ENCODE assay signal across 21 mouse cellular contexts in the genomic region with DNA sequence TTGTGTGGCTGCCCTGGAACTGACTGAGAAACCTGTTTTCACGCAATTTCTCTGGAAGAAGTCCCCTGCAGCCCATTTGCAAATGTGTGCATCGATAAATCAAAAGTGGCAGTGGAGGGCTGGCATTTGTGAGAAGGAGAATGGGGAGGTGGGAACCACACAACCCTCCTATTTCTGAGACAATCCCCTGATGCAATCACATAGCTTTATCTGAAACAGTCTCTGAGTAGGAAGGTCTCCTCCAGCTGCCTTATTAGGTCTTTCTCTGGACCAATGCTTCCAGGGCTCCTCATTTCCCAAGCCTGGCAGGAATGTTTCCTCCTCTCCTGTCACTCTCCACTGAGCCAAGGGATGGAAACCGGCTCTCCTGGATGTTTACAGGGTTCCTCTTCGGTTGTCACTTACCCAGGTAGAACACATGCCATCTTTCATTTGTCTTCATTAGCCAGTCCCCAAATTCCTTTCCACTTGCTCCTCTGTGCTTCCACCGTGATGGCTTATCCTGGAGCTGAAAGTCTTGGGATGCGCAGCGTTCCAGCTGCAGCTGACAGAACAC.
DNase-seq lines count a peak whose midpoint lies in the region; ATAC-seq and TF ChIP-seq lines count a peak whose summit lies in the region.
"Had no signal": no experiment of that assay in that cellular context is flagged by ENCODE, and none has a peak within 500 bp of the region (broad histone marks: within the 10 kb centered on the region; RNA-seq: fewer than 3 reads in every experiment).

No protein-coding gene starts in this region.

- 78% methylated on average over 7 of the region's 7 CpGs for WGBS in forebrain, embryonic 11.5 days
- WGBS in forebrain, embryonic 16.5 days, result 72% methylated on average over 7 of the region's 7 CpGs
- 61% methylated on average over 7 of the region's 7 CpGs for WGBS in hindbrain, embryonic 16.5 days
- 69% methylated on average over 7 of the region's 7 CpGs for WGBS in hindbrain, embryonic 12.5 days
- WGBS in kidney, postnatal 0 days, result 29% methylated on average over 7 of the region's 7 CpGs
- WGBS in stomach, embryonic 16.5 days, result 49% methylated on average over 7 of the region's 7 CpGs

- TF ChIP-seq CTCF in kidney, postnatal 0 days (IDR thresholded peaks at IDR 0.05; ENCODE audit: low read depth), result no peak

- peak; percentile 20 for DNase-seq in forebrain, embryonic 11.5 days (ENCODE audit: low spot score)
- peak; percentile 87 for DNase-seq in kidney, postnatal 0 days (ENCODE audit: low spot score)
- no peak for DNase-seq in kidney, adult 18-20 months
- DNase-seq: adrenal gland, adult 8-10 months; cerebellum, adult 8-10 months; heart, postnatal 10 days; liver, embryonic 13.5 days; lung, adult 2 months; lung, postnatal 14 days had no signal

- no peaks in the 10 kb centered on the region for H3K9me3 ChIP-seq in forebrain, embryonic 11.5 days (ENCODE audit: control insufficient read depth, low read length)
- H3K9me3 ChIP-seq in forebrain, embryonic 16.5 days (ENCODE audit: control insufficient read depth, low read length), result no peaks in the 10 kb centered on the region
- no peaks in the 10 kb centered on the region for H3K9me3 ChIP-seq in hindbrain, embryonic 16.5 days (ENCODE audit: control insufficient read depth, low read length)
- H3K9me3 ChIP-seq in hindbrain, embryonic 12.5 days (replicated peaks), result no peaks in the 10 kb centered on the region
- H3K9me3 ChIP-seq in kidney, postnatal 0 days (replicated peaks; ENCODE audit: low read length), result no peaks in the 10 kb centered on the region
- no peaks in the 10 kb centered on the region for H3K9me3 ChIP-seq in stomach, embryonic 16.5 days (replicated peaks; ENCODE audit: control insufficient read depth, low read length)
- H3K9me3 ChIP-seq: forebrain, embryonic 12.5 days; heart, embryonic 12.5 days; liver, embryonic 13.5 days had no signal

- ATAC-seq in forebrain, embryonic 11.5 days (replicated peaks; ENCODE audit: low FRiP score), result no peak
- no peak for ATAC-seq in forebrain, embryonic 16.5 days
- ATAC-seq in hindbrain, embryonic 16.5 days, result peak; percentile 30; the same call in 1 of the 2 replicates
- ATAC-seq in hindbrain, embryonic 12.5 days (ENCODE audit: low FRiP score), result no peak
- peak; percentile 73 for ATAC-seq in kidney, postnatal 0 days (replicated peaks; ENCODE audit: low FRiP score, low read depth)
- no peak for ATAC-seq in stomach, embryonic 16.5 days (ENCODE audit: insufficient read depth, low FRiP score)
- ATAC-seq in granulocyte monocyte progenitor cell, adult 5-6 weeks (replicated peaks; ENCODE audit: poor library complexity, severe bottlenecking), result no peak
- ATAC-seq: activated CD4-positive, CD25-positive, alpha-beta regulatory T cell, adult 4 months; inflammation-experienced regulatory T-cells, adult 6 months had no signal

- H3K9ac ChIP-seq in forebrain, embryonic 11.5 days (ENCODE audit: low read length), result no peak overlapping the region
- no peak overlapping the region for H3K9ac ChIP-seq in forebrain, embryonic 16.5 days (replicated peaks; ENCODE audit: low read depth, low read length)
- no peak overlapping the region for H3K9ac ChIP-seq in hindbrain, embryonic 16.5 days (ENCODE audit: low read depth, low read length)
- no peak overlapping the region for H3K9ac ChIP-seq in hindbrain, embryonic 12.5 days
- H3K9ac ChIP-seq in kidney, postnatal 0 days (ENCODE audit: low read depth, low read length), result no peak overlapping the region
- H3K9ac ChIP-seq in stomach, embryonic 16.5 days (ENCODE audit: low read length), result no peak overlapping the region
- H3K9ac ChIP-seq: forebrain, embryonic 12.5 days; heart, embryonic 12.5 days; liver, embryonic 13.5 days had no signal

- no peaks in the 10 kb centered on the region for H3K36me3 ChIP-seq in forebrain, embryonic 11.5 days (ENCODE audit: control insufficient read depth, insufficient read depth, low read length)
- no peaks in the 10 kb centered on the region for H3K36me3 ChIP-seq in forebrain, embryonic 16.5 days (ENCODE audit: control insufficient read depth, insufficient read depth)
- no peaks in the 10 kb centered on the region for H3K36me3 ChIP-seq in hindbrain, embryonic 16.5 days (ENCODE audit: control insufficient read depth, insufficient read depth, low read length)
- H3K36me3 ChIP-seq in hindbrain, embryonic 12.5 days, result no peaks in the 10 kb centered on the region
- no peaks in the 10 kb centered on the region for H3K36me3 ChIP-seq in kidney, postnatal 0 days (ENCODE audit: insufficient read depth, low read length)
- no peaks in the 10 kb centered on the region for H3K36me3 ChIP-seq in stomach, embryonic 16.5 days (ENCODE audit: control insufficient read depth, insufficient read depth, low read length)
- H3K36me3 ChIP-seq: forebrain, embryonic 12.5 days; G1E; heart, embryonic 12.5 days; liver, embryonic 13.5 days had no signal

- no peak overlapping the region for H3K27ac ChIP-seq in forebrain, embryonic 11.5 days (ENCODE audit: low read depth, low read length)
- no peak overlapping the region for H3K27ac ChIP-seq in forebrain, embryonic 16.5 days (ENCODE audit: low read length)
- H3K27ac ChIP-seq in hindbrain, embryonic 16.5 days (ENCODE audit: low read depth, low read length), result no peak overlapping the region
- H3K27ac ChIP-seq in hindbrain, embryonic 12.5 days, result no peak overlapping the region
- H3K27ac ChIP-seq in kidney, postnatal 0 days, result no peak overlapping the region
- peak overlapping the region; percentile 16; the same call in 1 of the 2 replicates for H3K27ac ChIP-seq in stomach, embryonic 16.5 days (ENCODE audit: low read length)
- H3K27ac ChIP-seq: forebrain, embryonic 12.5 days; left cerebral cortex, adult 2 months; liver, embryonic 13.5 days had no signal

- no peak overlapping the region for H3K4me3 ChIP-seq in forebrain, embryonic 11.5 days (ENCODE audit: low read depth, low read length)
- no peak overlapping the region for H3K4me3 ChIP-seq in forebrain, embryonic 16.5 days (replicated peaks; ENCODE audit: low read length)
- H3K4me3 ChIP-seq in hindbrain, embryonic 16.5 days (ENCODE audit: low read length), result no peak overlapping the region
- H3K4me3 ChIP-seq in hindbrain, embryonic 12.5 days, result no peak overlapping the region
- H3K4me3 ChIP-seq in kidney, postnatal 0 days (replicated peaks; ENCODE audit: low read depth, low read length), result no peak overlapping the region
- no peak overlapping the region for H3K4me3 ChIP-seq in stomach, embryonic 16.5 days (replicated peaks; ENCODE audit: low read length)
- H3K4me3 ChIP-seq: forebrain, embryonic 12.5 days; heart, embryonic 12.5 days; left cerebral cortex, adult 2 months; liver, embryonic 13.5 days had no signal

- no peak overlapping the region for H3K4me2 ChIP-seq in forebrain, embryonic 11.5 days (ENCODE audit: low read depth, low read length, severe bottlenecking)
- H3K4me2 ChIP-seq in forebrain, embryonic 16.5 days (ENCODE audit: low read length), result no peak overlapping the region
- H3K4me2 ChIP-seq in hindbrain, embryonic 16.5 days (ENCODE audit: low read length), result no peak overlapping the region
- H3K4me2 ChIP-seq in hindbrain, embryonic 12.5 days (replicated peaks), result no peak overlapping the region
- H3K4me2 ChIP-seq in kidney, postnatal 0 days (ENCODE audit: low read length), result no peak overlapping the region
- H3K4me2 ChIP-seq in stomach, embryonic 16.5 days (ENCODE audit: low read depth, low read length), result no peak overlapping the region
- H3K4me2 ChIP-seq: forebrain, embryonic 12.5 days; heart, embryonic 12.5 days; liver, embryonic 13.5 days; midbrain, embryonic 11.5 days had no signal

- no peaks in the 10 kb centered on the region for H3K27me3 ChIP-seq in forebrain, embryonic 11.5 days (ENCODE audit: control insufficient read depth, insufficient read depth, low read length)
- H3K27me3 ChIP-seq in forebrain, embryonic 16.5 days (replicated peaks; ENCODE audit: control insufficient read depth, insufficient read depth, low read length), result no peaks in the 10 kb centered on the region
- no peaks in the 10 kb centered on the region for H3K27me3 ChIP-seq in hindbrain, embryonic 16.5 days (replicated peaks; ENCODE audit: control insufficient read depth, insufficient read depth, low read length)
- 0 out of 2 replicates have a peak, but pooled peaks cover 2% of the 10 kb centered on the region for H3K27me3 ChIP-seq in hindbrain, embryonic 12.5 days
- no peaks in the 10 kb centered on the region for H3K27me3 ChIP-seq in kidney, postnatal 0 days (ENCODE audit: insufficient read depth, low read length)
- no peaks in the 10 kb centered on the region for H3K27me3 ChIP-seq in stomach, embryonic 16.5 days (ENCODE audit: control insufficient read depth, insufficient read depth, low read length)
- H3K27me3 ChIP-seq: forebrain, embryonic 12.5 days; heart, embryonic 12.5 days; liver, embryonic 13.5 days had no signal

- no peaks in the 10 kb centered on the region for H3K4me1 ChIP-seq in forebrain, embryonic 11.5 days (replicated peaks; ENCODE audit: control insufficient read depth, insufficient read depth, low read length)
- peaks cover 3% of the 10 kb centered on the region; the same call in 1 of the 2 replicates for H3K4me1 ChIP-seq in forebrain, embryonic 16.5 days (replicated peaks; ENCODE audit: control insufficient read depth, insufficient read depth, low read length)
- no peaks in the 10 kb centered on the region for H3K4me1 ChIP-seq in hindbrain, embryonic 16.5 days (ENCODE audit: control insufficient read depth, insufficient read depth, low read depth, low read length)
- peaks cover 15% of the 10 kb centered on the region for H3K4me1 ChIP-seq in hindbrain, embryonic 12.5 days
- peaks cover 13% of the 10 kb centered on the region for H3K4me1 ChIP-seq in kidney, postnatal 0 days (replicated peaks; ENCODE audit: insufficient read depth, low read length)
- H3K4me1 ChIP-seq in stomach, embryonic 16.5 days (ENCODE audit: control insufficient read depth, insufficient read depth, low read length), result peaks cover 13% of the 10 kb centered on the region

Comparison
In these comparisons a context has a peak if more than half of its experiments do, and no peak if none do; other contexts are left out.
1. ATAC-seq: peak in hindbrain, embryonic 16.5 days (single experiment) and kidney, postnatal 0 days (single experiment); none in forebrain, embryonic 11.5 days (single experiment), forebrain, embryonic 16.5 days (single experiment), hindbrain, embryonic 12.5 days (single experiment), stomach, embryonic 16.5 days (single experiment) and granulocyte monocyte progenitor cell, adult 5-6 weeks (single experiment).